Mouse (Mus musculus) heart, adult 2 months (tissue): ENCODE results near the gene Tspo. TPM values are rescaled to one million over a fixed set of nuclear protein-coding genes. Genes with fewer than 3 reads are reported as not detected.

ENCODE experiments used
- DNase-seq, 2 experiments: peaks; one replicate each; pipeline ENCODE4 v3.0.0; 2021
- H3K27ac ChIP-seq: fragments of 200-600 bp; 2 replicates; pipeline ENCODE4 v1.8.1; 2022
- H3K27me3 ChIP-seq: fragments of 200-500 bp; 2 replicates; pipeline ENCODE4 v1.6.1; 2012; ENCODE audit warnings: mild to moderate bottlenecking, low read length, inconsistent platforms, mixed read lengths; ENCODE audit not compliant: control insufficient read depth, insufficient read depth
- H3K36me3 ChIP-seq: fragments of 200-500 bp; 2 replicates; pipeline ENCODE4 v1.6.1; 2012; ENCODE audit warnings: low read length, inconsistent platforms; ENCODE audit not compliant: control insufficient read depth, insufficient read depth
- H3K4me1 ChIP-seq: fragments of 200-500 bp; 2 replicates; pipeline ENCODE4 v1.6.1; 2011; ENCODE audit warnings: low read length; ENCODE audit not compliant: control insufficient read depth, insufficient read depth
- H3K4me3 ChIP-seq: fragments of 200-600 bp; 2 replicates; pipeline ENCODE4 v1.8.1; 2022
- H3K79me2 ChIP-seq: fragments of 200-500 bp; replicated peaks from 2 replicates; pipeline ENCODE4 v1.6.1; 2012; ENCODE audit warnings: mild to moderate bottlenecking, inconsistent platforms, low read length, moderate library complexity, mixed read lengths; ENCODE audit not compliant: control insufficient read depth, insufficient read depth
- H3K9ac ChIP-seq: fragments of 200-500 bp; 2 replicates; pipeline ENCODE4 v1.6.1; 2012; ENCODE audit warnings: low read depth, mild to moderate bottlenecking, control low read depth, inconsistent platforms, low read length, mixed read lengths
- CTCF ChIP-seq: fragments of 200-600 bp; IDR thresholded peaks from 2 replicates; pipeline ENCODE4 v1.8.1; 2022; ENCODE audit warnings: antibody characterized with exemption, mild to moderate bottlenecking, moderate library complexity
- EP300 ChIP-seq: fragments of 200-500 bp; IDR thresholded peaks from 2 replicates; pipeline ENCODE4 v1.6.1; 2011; ENCODE audit warnings: low read depth, low read length, control low read depth; ENCODE audit not compliant: insufficient read depth
- POLR2A ChIP-seq: fragments of 200-500 bp; IDR thresholded peaks from 2 replicates; pipeline ENCODE4 v1.6.1; 2011; ENCODE audit warnings: mild to moderate bottlenecking, low read depth, low read length, control low read depth; ENCODE audit not compliant: insufficient read depth
- WGBS: fragments of 180-500 bp; shearing (Covaris S2); methylation state at CpG from one replicate; pipeline ENCODE4 v1.1.7; 2018; 5-methylcytosine and 5-hydroxymethylcytosine counted together
- intact Hi-C: fragments of 180-260 bp; cut with DNase I; formaldehyde crosslinking; loops from one replicate; pipeline ENCODE4 v1.15.1; 2025
- polyA plus RNA-seq: library from polyadenylated mRNA; depleted of rRNA; stranded (reverse); fragments of >200 nt; gene quantifications from 2 replicates; pipeline ENCODE4 v1.2.3, GENCODE M21; 2012
- total RNA-seq, 2 experiments: library from RNA; stranded (reverse); gene quantifications; 2 replicates each; pipeline ENCODE4 v1.2.3; 2021

The Tspo gene
- total and polyA plus RNA-seq, 3 experiments, result 61.2 to 154 (median 61.8) TPM

DNA sequence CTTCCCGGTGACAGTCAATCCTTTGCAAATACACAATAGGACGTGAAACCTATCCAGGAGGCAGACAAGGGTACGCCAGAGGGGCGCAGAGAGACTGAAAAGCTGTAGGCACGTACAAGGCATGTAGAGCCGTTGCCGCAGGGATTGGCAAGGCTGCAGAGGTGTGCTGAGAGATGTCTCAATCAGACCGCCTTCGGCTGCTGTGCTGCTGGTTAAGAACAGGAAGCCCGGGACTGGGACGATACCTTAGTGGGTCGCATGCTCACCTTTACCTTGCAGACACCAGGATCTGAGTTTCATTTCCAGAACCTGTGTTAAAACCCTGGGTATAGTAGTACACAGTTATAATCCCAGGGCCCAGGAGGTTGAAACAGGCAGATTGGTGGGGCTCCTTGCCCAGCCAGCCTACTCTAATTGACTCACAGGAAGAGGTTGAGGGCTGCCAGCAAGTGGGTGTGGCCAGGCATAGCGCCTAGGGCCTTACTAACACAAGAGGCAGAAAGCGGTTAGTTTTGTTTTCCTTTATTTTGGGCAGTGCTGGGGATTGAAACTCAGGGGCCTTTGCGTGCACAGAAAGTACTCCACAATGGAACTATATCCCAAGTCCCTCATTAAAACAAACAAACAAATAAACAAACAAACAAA is 644 bp upstream of the Tspo start:
- Histone ChIP-seq H3K27ac (peak overlapping the region; percentile 92), H3K79me2 (no peaks in the 10 kb centered on the region), H3K27me3 (no peaks in the 10 kb centered on the region), H3K36me3 (no peaks in the 10 kb centered on the region), H3K9ac (no peak overlapping the region), H3K4me3 (peak overlapping the region; percentile 80), H3K4me1 (peaks cover 9% of the 10 kb centered on the region)
- intact Hi-C loops, result loop anchor here (5.0 kb wide), 1 partner anchor 35 kb away; the partner anchor contains the start of gene Bik
- 43% methylated on average over 15 of the region's 15 CpGs for WGBS
- DNase-seq, result peak; percentile 87 to 92
- no peak for TF ChIP-seq EP300
- peak; percentile 60; the same call in 1 of the 2 replicates for TF ChIP-seq POLR2A

DNA sequence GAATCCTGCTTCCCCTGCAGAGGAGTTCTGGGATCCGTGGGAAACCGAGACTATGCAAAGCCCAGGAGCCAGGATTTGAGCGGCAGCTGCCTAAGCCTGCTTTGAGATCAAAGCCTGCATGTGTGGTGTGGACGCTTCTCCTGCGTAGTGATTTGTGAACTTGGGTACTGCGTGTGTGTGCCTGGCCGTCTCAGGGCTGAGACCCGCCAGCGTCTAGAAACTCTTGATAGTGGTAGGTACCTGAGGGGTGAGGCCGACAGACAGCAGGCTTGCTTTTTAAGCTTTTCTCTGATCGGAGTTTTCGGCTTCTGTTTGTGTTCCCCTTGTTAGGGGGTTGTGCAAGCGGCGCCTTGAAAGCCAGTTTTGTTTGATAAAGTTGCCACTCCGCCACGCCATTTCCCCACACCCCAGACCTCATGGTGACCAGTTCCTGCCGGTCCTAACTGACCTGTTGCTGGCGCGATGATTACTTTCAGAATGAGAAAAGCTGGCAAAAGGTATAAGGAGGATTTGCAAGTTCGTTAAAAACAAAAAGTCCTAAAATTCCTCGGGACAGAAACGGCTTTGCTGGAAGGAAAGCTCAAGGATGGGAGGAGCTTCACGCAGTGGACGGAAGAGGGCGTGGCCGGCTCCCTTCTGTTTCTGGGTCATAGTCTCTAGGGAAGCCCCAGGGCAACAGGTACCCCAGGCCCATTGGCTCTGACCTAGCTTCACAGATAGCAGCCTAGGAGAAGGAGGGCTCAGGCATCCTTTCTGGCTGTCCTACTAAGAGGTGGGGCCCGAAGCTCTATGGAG is 662 bp downstream of the Tspo start:
- intact Hi-C loops, result loop anchor here (5.0 kb wide), 1 partner anchor 37 kb away; the partner anchor contains the start of gene Bik
- Histone ChIP-seq H3K27ac (peak overlapping the region; percentile 92), H3K79me2 (no peaks in the 10 kb centered on the region), H3K4me1 (peaks cover 9% of the 10 kb centered on the region), H3K9ac (peak overlapping the region; percentile 76), H3K4me3 (peak overlapping the region; percentile 80), H3K36me3 (no peaks in the 10 kb centered on the region), H3K27me3 (no peaks in the 10 kb centered on the region)
- TF ChIP-seq EP300, result 0 out of 2 replicates have a peak, but pooled peaks have one; percentile 12
- no peak for TF ChIP-seq CTCF
- peak; percentile 66 for TF ChIP-seq POLR2A
- WGBS, result under 1% methylated on average over 27 of the region's 27 CpGs
- DNase-seq, result peak; percentile 72 to 75

GRCm38 (mm10) chr15:83565434-83565833 is 2.0 kb downstream of the Tspo start:
- WGBS, result 74% methylated on average over 3 of the region's 3 CpGs
- Histone ChIP-seq H3K36me3 (no peaks in the 10 kb centered on the region), H3K27ac (peak overlapping the region; percentile 3; the same call in 1 of the 2 replicates), H3K4me1 (peaks cover 9% of the 10 kb centered on the region), H3K9ac (no peak overlapping the region), H3K27me3 (no peaks in the 10 kb centered on the region), H3K4me3 (no peak overlapping the region), H3K79me2 (no peaks in the 10 kb centered on the region)
- intact Hi-C loops, result loop anchor here (5.0 kb wide), 1 partner anchor 42 kb away; no protein-coding TSS in a partner anchor
- TF ChIP-seq CTCF, result no peak
- TF ChIP-seq POLR2A, result no peak
- no peak for TF ChIP-seq EP300
- peak; percentile 49 to 70 for DNase-seq

GRCm38 (mm10) chr15:83566006-83566405 is 2.6 kb downstream of the Tspo start:
- no peak overlapping the region for H3K27ac ChIP-seq
- intact Hi-C loops, result loop anchor here (5.0 kb wide), 1 partner anchor 41 kb away; no protein-coding TSS in a partner anchor

GRCm38 (mm10) chr15:83567728-83568127 is 4.3 kb downstream of the Tspo start:
- Histone ChIP-seq H3K79me2 (no peaks in the 10 kb centered on the region), H3K4me3 (no peak overlapping the region), H3K4me1 (peaks cover 8% of the 10 kb centered on the region), H3K9ac (no peak overlapping the region), H3K36me3 (no peaks in the 10 kb centered on the region), H3K27me3 (no peaks in the 10 kb centered on the region), H3K27ac (no peak overlapping the region)
- WGBS, result 91% methylated on average over 3 of the region's 3 CpGs
- no peak for DNase-seq
- intact Hi-C loops, result loop anchor here (5.0 kb wide), 1 partner anchor 40 kb away; no protein-coding TSS in a partner anchor
- TF ChIP-seq EP300, result no peak
- TF ChIP-seq CTCF, result no peak
- TF ChIP-seq POLR2A, result no peak

More at GRCm38 (mm10) chr15:83566006-83566405, 2.6 kb downstream of the Tspo start:
- Histone ChIP-seq H3K79me2 (no peaks in the 10 kb centered on the region), H3K4me3 (no peak overlapping the region), H3K27me3 (no peaks in the 10 kb centered on the region), H3K9ac (no peak overlapping the region), H3K36me3 (no peaks in the 10 kb centered on the region), H3K4me1 (peaks cover 9% of the 10 kb centered on the region)
- no peak for TF ChIP-seq EP300
- TF ChIP-seq POLR2A, result no peak
- TF ChIP-seq CTCF, result no peak
- no peak for DNase-seq
- WGBS, result 68% methylated on average over 5 of the region's 5 CpGs

DNA sequence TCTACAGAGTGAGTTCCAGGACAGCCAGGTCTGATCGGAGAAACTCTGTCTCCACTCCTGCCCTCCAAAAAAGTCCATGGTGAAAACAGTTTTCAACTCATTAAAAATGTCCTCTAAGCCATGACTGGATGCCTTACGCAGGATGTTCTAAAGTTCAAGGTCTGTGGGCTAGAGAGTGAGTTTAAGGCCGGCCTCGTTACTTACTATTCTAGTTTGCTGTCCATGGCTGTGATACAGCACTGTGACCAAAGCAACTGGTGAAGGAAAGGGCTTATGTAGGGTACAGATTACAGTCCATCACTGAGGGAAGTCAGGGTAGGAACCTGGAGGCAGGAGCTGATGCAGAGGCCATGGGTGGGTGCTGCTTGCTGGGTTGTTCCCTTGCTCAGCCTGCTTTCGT is 5.2 kb downstream of the Tspo start:
- WGBS, result 93% methylated on average over 5 of the region's 5 CpGs
- no peak for DNase-seq
- Histone ChIP-seq H3K9ac (no peak overlapping the region), H3K36me3 (no peaks in the 10 kb centered on the region), H3K27ac (no peak overlapping the region), H3K79me2 (no peaks in the 10 kb centered on the region), H3K27me3 (no peaks in the 10 kb centered on the region), H3K4me3 (no peak overlapping the region), H3K4me1 (peaks cover 8% of the 10 kb centered on the region)
- intact Hi-C loops, result loop anchor here (5.0 kb wide), 1 partner anchor 39 kb away; no protein-coding TSS in a partner anchor
- TF ChIP-seq EP300 (no peak), CTCF (no peak), POLR2A (no peak)
